Mouse (Mus musculus) cerebellum, postnatal 10 days (tissue): ENCODE results near the gene Os9.
A peak's percentile ranks its signal among the peaks of the same experiment; 100 is the strongest.

Experiments used
- DNase-seq, 2 experiments: peaks; one replicate each; pipeline ENCODE4 v3.0.0; 2021; ENCODE audit warnings: mixed read lengths in 2 of 2

Gene Os9

DNA sequence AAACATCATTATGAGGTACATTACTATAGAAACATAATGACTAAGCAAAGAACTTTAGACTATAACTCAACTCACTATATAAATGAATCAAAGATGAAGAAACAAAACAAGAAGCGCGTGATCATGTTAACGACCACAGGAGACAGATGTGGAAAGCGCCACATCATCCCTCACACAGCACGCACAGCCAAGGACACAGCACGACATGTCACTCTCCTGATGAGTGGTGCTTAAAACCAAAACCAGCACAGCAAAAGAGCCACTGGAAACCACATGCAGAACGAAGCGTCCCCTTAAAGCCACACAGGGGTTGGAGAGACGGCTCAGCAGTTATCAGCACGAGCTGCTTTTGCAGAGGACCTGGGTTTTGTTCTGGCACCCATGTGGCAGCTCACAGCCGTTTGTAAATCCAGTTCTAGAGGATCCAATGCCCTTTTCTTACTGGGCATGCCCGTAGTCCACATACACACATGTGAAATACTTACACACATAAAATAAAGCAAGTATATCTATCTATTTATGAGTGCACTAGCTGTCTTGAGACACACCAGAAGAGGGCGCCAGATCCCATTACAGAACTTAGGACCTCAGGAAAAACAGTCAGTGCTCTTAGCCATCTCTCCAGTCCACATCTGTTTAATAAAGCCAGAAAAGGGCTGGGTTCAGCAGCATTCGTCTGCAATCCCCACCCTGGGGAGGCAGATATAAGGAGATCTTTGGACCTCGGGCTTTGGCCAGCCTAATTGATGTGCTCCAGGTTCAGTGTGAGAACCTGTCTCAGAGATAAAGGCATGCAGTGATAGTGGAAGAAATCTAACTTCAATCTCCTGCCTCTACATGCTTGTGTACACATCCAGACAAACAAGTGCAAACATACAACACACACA, 9.7 kb downstream of the Os9 start:
- DNase-seq: no peak

DNA sequence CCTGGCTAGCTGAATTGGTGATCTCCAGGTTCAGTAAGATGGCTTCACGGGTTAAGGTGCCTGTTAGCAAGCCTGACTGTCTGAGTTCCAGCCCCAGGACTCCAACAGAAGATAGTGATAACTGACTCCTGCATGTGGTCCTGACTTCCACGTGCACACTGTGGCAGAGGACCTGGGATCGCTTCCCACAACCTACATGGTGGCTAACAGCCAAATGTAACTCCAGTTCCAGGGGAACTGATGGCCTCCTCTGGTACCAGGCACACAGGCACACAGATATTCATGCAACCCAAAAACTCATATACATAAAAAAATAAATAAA, 12.7 kb downstream of the Os9 start:
- no peak for DNase-seq

DNA sequence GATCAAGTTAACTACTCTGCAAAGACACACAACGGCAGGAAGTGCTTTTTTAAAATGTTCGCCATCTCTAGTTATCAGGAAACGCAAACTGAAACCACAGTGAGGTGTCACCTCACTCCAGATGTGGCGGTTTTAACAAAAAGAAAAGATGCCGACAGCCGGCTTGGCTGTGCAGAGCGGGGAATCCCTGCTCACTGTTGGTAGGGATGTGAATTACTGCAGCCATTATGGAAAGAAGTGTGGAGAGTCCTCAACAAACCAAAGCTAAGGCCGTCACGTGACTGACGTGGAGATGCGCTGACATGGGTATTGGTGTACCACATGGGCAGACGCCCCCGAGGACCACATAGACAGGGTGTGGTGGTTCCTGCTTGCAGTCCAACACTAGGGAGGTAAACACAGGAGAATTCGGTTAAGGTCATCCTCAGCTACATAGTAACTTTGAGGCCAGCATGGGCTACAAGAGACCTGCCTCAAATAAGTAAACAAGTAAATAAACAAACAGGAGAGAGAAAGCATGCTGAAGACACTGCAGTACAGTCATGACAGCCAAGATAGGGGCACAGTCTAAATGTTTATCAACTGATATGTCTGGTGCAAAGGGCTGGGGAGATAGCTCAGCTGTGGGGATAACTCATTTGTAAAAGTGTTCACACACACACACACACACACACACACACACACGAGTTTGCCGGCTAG, 13.2 kb downstream of the Os9 start:
- no peak for DNase-seq

DNA sequence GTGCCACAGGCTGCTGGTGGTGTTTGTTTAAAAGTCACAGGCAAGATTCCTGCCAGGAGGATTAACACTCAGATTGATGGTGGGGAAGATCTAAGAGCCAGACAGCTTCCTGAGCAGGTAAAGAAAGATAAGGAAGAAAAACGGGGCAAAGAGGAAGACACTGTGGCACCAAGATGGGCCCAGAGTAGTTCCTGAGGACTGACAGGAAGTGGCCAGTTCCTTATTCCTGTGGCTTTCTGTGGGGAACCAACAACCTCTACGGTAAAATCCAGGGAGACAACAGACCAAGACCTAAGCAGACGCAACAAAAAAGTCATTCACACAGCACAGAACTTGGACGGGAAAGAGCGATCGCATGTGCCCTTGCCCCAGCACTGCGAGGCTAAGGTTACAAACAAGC, 17.3 kb downstream of the Os9 start:
- no peak for DNase-seq

DNA sequence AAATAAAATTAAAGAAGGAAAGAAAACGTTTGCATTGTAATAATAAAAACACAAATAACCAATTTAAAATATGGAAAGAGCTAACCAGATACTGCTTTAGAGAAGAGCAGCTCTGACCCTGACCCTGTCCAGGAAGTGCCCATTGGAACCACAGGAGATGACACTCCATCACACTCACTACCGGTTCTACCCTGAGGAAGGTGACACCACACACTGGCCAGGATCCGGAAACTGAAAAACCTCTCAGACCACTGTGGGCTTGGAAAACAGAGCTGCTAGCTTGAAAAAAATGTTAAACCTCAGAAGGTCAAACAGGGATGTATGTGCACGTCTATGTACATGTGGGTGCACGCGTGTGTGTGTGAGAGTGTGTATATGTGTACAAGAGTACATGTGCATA, 19.8 kb downstream of the Os9 start:
- peak in 1 of 2 experiments; percentile 2 for DNase-seq

DNA sequence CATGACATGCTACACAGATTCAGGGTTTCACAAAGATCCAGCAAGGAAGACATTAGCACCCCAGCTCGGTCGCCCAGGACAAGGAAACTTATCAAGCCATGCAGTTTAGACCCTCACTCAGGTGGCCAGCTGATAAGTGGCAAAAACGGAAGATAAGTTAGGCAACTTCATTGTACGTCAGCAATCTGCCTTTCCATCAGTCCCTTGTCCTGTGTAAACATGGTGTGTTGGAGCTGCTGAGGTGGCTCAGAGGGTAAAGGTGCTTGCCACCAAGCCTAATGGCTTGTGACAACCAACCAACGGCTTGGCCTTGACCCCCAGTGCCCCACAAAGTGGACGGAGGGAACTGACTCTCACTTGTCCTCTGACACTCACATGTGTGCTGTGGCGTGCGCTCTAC, 20.5 kb downstream of the Os9 start:
- DNase-seq: no peak

DNA sequence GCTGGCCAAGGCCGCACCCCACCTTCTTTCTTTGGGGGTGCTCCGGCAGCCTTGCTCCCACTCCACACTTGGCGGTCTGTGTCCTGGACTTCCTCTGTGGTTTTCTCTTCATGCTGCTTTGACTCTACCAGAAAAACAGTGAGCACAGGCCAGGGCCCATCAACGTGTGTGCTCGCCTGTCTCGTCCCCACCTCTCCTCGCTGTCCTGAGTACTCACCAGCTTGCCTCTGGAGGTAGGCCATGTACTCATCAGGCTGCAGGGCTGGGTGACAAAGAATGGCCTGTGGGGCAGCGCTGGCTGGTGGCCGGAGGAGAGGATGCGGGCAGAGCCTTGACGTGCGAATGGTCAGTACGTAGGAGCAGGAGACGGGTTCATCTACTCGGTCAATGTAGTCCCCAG, 21.1 kb downstream of the Os9 start:
- no peak for DNase-seq

DNA sequence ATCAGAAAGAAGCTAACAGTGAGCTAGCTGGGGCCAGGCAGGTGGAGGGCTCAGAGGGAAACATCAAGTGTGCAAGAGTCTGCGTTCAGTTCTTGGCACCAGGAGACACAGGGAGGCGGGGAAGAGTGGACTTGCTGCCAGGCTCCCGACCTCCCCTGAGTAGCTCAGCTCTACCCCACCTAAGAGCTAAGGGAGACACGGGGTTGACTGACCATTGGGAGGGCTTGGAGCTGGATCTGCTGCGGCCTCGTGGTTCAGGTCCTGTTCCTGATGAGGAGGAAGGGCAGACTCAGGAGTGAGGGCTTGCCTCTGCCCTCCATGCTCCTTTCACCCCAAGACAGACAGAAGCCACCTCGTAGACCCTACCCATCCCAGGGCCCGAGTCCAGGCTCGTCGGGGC, 21.7 kb downstream of the Os9 start:
- DNase-seq: peak in 1 of 2 experiments; percentile 2

DNA sequence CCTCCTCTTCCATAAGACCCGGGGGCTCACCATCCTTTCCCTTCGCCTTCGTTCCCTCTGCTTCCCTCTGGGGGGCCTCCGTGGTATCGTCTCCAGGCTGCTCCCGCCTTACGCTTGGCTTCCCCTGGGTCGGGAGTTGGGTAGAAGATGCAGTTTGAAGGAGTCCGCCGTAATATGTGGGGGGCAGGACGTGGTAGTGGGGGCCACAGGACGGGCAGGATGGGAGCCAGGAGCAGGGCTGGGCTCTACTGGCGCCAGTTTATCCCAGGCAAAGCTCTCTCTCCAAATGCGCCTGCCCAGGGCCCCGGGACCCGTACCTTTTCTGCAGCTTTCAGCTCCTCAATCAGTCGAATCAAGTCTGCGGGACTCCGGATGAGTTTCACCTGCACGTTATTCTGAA, 22.4 kb downstream of the Os9 start:
- no peak for DNase-seq

DNA sequence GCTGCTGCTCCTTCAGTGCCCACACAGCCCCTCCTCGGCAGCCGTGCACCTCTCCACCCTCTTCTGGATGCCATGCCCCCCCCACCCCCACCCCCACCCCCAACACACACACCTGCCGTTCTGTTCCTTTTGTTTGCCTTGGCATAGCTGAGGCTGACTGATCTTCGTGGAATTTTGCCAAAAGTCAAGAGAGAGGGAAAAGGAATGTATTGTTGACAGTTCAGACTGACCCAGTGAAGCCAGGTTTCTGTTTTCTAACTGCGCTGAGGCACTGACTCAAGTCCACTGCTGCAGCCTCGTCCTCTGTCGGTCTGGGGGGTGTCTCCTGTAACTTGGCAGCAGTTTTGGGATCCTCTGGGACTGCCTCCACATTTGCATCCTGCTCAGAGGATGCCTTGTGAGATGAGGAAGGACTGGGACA, 26.5 kb downstream of the Os9 start:
- peak; percentile 40 to 56 for DNase-seq

DNA sequence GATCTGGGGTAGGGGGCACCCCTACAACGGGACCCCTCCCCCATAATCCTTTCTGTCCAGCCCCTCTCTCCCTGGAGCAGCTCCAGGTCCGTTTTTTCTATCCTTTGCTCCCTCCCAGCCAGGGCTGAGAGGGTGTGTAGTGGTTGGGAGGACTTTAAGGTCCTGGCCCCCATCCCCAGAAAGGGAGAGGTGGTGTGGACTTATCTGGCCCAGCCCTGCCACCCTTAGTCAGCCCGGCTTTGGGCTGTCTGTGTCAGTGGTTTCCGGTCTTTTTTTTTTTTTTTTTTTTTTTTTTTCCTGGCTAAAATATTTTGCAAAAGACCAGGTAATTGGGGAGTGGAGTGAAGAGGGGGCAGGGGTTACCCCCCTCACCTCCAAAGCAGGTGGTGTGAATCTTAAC, 28.2 kb downstream of the Os9 start:
- DNase-seq: no peak

DNA sequence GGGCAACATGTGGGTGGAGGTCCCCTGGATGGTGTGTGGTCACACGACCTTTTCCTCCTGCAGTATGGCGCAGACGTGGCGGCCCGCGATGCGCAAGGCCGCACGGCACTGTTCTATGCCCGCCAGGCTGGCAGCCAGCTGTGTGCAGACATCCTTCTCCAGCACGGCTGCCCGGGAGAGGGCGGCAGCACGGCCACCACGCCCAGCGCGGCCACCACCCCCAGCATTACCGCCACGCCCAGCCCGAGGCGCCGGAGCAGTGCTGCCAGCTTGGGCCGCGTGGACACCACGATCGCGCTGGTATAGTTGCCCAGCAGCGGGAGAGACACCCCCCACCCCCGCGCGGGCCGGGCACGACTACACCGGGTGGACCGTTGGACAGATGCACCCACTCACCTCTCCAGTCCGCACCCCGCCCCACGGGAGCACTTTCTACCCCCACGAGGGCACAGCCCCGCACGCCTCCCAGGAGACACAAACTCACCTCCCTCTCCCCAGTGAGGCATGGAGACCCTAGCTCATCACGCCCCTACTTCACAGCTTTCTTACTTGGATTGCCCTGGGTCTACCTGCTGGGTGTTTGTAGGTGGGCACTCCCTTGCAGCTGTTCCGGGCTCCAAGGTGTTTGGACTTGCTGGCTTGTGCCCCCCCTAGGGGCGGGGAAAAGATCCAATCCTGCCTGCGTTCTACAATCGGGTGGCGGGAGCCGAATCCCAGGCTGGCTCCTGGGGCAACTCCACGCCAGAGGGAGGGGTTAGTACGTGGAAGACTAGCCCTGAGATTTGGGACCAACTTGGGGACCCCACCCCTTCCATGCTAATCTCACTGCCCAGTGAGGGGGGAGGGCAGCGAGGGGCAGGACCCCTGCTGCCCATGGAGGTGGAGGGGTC, 29.2 kb downstream of the Os9 start:
- peak; percentile 62 to 65 for DNase-seq

DNA sequence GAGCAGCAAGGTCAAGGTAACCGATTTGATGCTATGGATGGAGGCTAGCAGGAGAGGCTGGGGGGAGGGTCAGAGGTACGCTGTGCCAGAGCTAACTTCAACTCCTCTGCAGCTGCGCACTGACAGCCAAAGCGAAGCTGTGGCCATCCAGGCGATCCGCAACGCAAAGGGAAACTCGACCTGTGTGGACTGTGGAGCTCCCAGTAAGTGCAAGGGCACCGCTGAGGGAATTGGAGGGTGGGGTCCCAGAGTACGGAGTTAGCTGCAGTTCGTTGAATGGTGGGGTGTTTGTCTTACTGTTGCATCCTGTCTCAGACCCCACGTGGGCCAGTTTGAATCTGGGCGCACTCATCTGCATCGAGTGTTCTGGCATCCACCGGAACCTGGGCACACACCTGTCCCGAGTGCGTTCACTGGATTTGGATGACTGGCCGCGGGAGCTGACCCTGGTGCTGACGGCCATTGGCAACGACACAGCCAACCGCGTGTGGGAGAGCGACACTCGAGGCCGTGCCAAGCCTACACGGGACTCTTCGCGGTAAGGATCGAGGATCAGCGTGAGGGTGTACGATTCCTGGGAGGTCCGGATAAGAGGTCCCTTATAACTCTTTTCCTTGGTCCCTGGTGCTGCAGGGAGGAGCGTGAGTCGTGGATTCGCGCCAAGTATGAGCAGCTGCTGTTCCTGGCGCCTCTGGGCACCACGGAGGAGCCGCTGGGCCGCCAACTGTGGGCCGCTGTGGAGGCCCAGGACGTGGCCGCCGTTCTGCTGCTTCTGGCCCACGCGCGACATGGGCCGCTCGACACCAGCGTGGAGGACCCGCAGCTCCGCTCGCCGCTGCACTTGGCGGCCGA, 30.1 kb downstream of the Os9 start:
- peak; percentile 72 to 76 for DNase-seq

DNA sequence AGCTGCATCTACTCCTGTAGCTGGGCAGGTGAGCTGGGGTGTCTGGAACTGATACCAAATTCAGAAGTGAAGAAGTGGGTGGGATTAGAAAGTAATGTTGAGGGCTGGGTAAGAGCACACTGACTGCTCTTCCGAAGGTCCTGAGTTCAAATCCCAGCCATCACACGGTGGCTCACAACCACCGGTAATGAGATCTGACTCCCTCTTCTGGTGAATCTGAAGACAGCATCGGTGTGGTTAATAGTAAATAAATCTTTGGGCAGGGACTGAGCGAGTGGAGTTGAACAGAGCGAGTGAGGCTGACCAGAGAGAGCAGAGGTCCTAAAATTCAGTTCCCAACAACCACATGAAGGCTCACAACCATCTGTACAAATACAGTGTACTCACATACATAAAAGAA, 35.3 kb downstream of the Os9 start:
- peak in 1 of 2 experiments; percentile 11 for DNase-seq

DNA sequence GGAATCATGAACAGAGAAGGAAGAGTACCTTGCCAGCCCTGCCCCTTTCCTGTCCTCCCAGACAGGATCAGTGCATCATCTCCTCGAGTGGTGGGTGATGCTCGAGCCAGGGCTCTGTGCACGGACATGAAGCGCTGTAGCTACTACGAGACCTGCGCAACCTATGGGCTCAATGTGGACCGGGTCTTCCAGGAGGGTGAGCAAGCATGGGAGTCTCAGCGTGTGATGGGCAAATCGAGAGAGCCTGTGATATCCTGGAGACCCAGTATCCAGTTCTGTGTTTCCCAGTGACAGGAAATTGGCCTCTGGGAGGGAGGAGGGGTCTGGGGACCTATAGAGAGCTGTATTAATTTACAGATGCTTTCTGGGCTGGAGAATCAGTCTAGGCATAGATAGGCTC, 35.9 kb downstream of the Os9 start:
- DNase-seq: no peak

DNA sequence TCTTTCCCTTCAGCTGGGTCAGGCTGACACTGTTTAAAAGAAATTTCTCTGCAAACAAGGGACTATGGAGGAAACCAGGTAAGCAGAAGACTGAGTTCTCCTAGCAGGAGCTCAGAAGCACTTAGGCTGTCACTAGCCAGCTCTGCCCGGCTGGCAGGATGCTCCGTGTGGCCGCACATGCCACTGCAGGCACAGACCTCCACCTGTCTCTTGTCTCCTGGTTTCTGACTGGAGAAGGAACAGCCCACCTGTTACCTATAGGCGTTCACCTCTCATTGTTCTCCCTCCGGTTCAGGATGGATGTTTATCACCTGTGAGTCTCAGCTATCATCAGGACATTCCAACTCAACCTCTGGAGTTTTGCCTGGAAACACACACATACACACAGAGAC, 37.0 kb downstream of the Os9 start:
- DNase-seq: peak in 1 of 2 experiments; percentile 54

DNA sequence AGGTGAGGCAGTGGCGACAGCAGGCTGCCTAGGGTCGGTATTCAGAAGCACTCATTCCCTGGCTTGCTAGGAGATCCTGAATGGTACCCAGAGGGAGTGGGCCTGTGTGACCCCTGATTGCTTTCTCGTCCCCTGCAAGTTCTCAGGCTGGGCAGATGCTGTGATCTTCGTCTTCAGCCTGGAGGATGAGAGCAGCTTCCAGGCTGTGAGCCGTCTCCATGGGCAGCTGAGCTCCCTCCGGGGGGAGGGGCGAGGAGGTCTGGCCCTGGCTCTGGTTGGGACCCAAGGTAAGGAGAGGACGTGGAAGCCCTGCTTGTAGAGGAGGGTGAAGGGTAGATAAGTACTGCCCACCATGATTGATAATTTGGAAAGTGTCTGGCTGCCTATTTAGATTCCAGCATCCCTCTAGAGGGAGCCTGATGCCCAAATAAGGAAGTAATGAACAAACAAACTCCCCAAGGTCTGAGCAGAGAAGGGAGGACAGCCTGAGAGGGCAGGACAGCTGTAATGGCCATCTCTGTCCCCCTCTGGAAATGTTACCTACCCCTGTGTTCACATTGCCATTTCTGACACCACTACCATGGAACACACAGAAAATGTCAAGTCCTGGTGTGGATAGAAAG, 37.5 kb downstream of the Os9 start:
- no peak for DNase-seq

DNA sequence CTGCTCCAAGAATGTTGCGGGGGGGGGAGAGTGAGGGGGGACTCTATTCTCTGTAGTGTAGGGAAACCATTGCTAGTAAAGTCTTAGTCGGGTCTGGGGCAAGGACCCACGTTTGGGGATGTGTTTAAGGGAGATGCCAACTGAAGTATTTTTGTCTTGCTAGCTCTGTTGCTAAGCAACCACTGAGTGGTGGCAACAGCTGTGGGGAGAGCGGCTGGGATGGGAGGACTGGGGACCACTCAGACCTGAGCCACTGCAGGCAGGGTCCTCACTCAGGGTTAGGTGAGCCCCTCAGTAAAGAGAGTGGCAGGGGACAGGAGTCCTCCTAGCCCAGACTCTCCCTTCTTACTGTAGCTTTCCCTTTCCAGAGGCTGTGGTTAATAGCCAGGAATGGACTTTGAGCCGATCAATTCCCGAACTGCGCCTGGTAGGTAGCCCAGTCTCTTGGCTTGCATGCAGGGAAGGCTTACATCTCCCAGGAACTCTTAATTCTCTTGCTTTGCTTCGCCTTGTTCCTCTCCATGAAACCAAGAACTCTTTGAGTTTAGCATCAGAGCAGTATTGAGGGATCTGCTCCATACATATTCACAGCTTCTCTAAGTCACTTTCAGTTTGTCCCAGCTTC, 38.8 kb downstream of the Os9 start:
- peak in 1 of 2 experiments; percentile 47 for DNase-seq

DNA sequence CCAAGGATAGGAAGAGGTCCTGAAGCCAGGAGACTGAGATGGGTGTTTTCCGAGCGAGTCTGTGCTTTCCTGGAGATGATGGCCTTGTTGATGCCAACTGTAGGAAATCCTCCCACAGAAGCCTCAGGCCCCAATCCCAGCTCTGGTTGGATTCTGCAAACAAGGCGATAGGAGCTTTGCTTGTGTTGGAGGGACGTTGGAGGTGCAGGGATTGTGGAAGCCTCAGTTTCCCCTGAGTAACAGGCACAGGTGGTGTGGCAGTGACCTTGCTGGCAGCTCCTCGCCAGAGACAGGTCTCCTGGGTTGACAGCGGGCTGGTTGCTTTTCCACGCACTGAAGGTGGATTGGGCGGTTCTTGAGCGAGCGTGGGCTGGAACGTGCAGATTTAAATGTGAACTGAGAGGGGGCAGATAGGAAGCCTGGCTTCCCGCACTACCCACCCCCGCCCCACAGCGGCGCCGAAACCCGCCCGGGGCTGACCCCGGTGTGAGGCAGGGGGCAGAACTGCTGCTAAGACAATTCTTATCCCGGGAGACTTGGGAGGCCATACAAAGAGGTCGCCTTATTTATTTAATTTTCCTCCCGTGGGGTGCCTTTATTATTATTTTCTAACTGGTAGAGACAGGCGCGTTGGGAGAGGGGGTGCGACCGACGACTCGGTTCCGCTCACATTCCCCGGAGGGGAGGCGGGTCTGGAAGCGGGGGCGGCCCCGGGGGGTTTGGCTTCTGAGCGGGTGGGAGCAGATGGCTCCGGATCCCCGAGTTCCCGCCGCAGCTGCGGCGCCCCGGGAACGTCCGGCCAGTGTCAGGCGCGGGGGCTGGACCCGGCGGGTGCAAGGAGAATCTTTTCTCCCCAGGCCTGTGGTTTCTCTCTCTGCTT, 39.8 kb downstream of the Os9 start:
- peak; percentile 59 to 67 for DNase-seq

DNA sequence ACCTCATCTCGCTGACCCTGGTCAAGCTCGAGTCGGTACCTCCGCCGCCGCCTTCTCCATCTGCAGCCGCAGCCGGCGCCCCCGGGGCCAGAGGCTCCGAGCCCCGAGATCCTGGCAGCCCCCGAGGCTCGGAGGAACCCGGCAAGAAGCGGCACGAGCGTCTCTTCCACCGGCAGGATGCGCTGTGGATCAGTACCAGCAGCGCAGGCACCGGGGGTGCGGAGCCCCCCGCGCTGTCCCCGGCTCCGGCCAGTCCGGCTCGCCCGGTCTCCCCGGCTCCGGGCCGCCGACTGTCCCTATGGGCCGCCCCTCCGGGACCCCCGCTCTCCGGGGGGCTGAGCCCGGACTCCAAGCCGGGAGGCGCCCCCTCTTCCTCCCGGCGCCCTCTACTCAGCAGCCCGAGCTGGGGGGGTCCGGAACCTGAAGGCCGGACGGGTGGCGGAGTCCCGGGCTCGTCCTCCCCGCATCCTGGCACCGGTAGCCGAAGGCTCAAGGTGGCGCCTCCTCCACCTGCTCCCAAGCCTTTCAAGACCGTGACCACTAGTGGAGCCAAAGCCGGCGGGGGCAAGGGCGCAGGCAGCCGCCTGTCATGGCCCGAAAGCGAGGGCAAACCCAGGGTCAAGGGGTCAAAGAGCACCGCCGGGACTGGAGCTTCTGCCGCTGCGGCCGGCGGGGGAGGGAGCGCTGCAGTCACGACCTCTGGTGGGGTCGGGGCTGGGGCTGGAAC, 41.1 kb downstream of the Os9 start:
- DNase-seq: peak; percentile 79 to 80
